Comparison of ENCODE assay signal across 8 mouse cellular contexts in genomic region chr17:28904546-28905376, GRCm38 (mm10). TPM values are rescaled to one million over a fixed set of nuclear protein-coding genes. Genes with fewer than 3 reads are reported as not detected.
A peak's percentile ranks its signal among the peaks of the same experiment; 100 is the strongest.
DNase-seq lines count a peak whose midpoint lies in the region; ATAC-seq lines count a peak whose summit lies in the region.

No protein-coding gene starts in this region.

- DNase-seq in 3134 (ENCODE audit: extremely low read depth, insufficient read length, low spot score) = peak; percentile 36
- DNase-seq in Muller cell, postnatal 12 days (ENCODE audit: inconsistent ontology term) = peak; percentile 47
- peak; percentile 83 to 87 for DNase-seq in cerebellum, postnatal 14 days
- DNase-seq in frontal cortex, postnatal 14 days (ENCODE audit: low spot score in 2 of 2) = peak; percentile 57 to 67
- DNase-seq in liver, embryonic 11.5 days (ENCODE audit: low spot score) = peak; percentile 64
- peak; percentile 85 for DNase-seq in testis, postnatal 10 days (ENCODE audit: low spot score)

- H3K9me3 ChIP-seq in kidney, embryonic 15.5 days (replicated peaks) = no peaks in the 10 kb centered on the region; the same call in 1 of the 2 replicates
- no peaks in the 10 kb centered on the region for H3K9me3 ChIP-seq in liver, embryonic 11.5 days (ENCODE audit: control insufficient read depth, low read length)
- no peaks in the 10 kb centered on the region for H3K9me3 ChIP-seq in neural tube, embryonic 13.5 days

- H3K4me3 ChIP-seq in kidney, embryonic 15.5 days (replicated peaks) = no peak overlapping the region
- H3K4me3 ChIP-seq in liver, embryonic 11.5 days (ENCODE audit: low read depth, low read length) = no peak overlapping the region
- no peak overlapping the region for H3K4me3 ChIP-seq in neural tube, embryonic 13.5 days

- H3K4me1 ChIP-seq in kidney, embryonic 15.5 days = peaks cover 16% of the 10 kb centered on the region
- H3K4me1 ChIP-seq in liver, embryonic 11.5 days (replicated peaks; ENCODE audit: control insufficient read depth, insufficient read depth, low read length) = no peaks in the 10 kb centered on the region; the same call in none of the 2 replicates
- H3K4me1 ChIP-seq in neural tube, embryonic 13.5 days (replicated peaks) = peaks cover 20% of the 10 kb centered on the region

- 0 out of 2 replicates have a peak, but pooled peaks have one; percentile 46 for ATAC-seq in kidney, embryonic 15.5 days (replicated peaks; ENCODE audit: low FRiP score)
- ATAC-seq in liver, embryonic 11.5 days (replicated peaks; ENCODE audit: low FRiP score) = no peak
- ATAC-seq in neural tube, embryonic 13.5 days (ENCODE audit: low read depth) = peak; percentile 89

- no peak overlapping the region for H3K9ac ChIP-seq in kidney, embryonic 15.5 days
- no peak overlapping the region for H3K9ac ChIP-seq in liver, embryonic 11.5 days (ENCODE audit: low read depth, low read length)
- H3K9ac ChIP-seq in neural tube, embryonic 13.5 days = peak overlapping the region; percentile 38; the same call in 1 of the 2 replicates

- H3K4me2 ChIP-seq in kidney, embryonic 15.5 days = no peak overlapping the region
- H3K4me2 ChIP-seq in liver, embryonic 11.5 days = no peak overlapping the region
- H3K4me2 ChIP-seq in neural tube, embryonic 13.5 days = no peak overlapping the region

- H3K27me3 ChIP-seq in kidney, embryonic 15.5 days = peaks cover 10% of the 10 kb centered on the region; the same call in 1 of the 2 replicates
- no peaks in the 10 kb centered on the region for H3K27me3 ChIP-seq in liver, embryonic 11.5 days (replicated peaks; ENCODE audit: control insufficient read depth, insufficient read depth, low read length)
- peaks cover 8% of the 10 kb centered on the region; the same call in 1 of the 2 replicates for H3K27me3 ChIP-seq in neural tube, embryonic 13.5 days

- no peaks in the 10 kb centered on the region for H3K36me3 ChIP-seq in kidney, embryonic 15.5 days
- H3K36me3 ChIP-seq in liver, embryonic 11.5 days (ENCODE audit: control insufficient read depth, insufficient read depth, low read length) = no peaks in the 10 kb centered on the region
- H3K36me3 ChIP-seq in neural tube, embryonic 13.5 days = no peaks in the 10 kb centered on the region

- WGBS in kidney, embryonic 15.5 days = 34% methylated on average over 23 of the region's 23 CpGs
- 34% methylated on average over 23 of the region's 23 CpGs for WGBS in liver, embryonic 11.5 days
- 37% methylated on average over 23 of the region's 23 CpGs for WGBS in neural tube, embryonic 13.5 days

- H3K27ac ChIP-seq in kidney, embryonic 15.5 days = no peak overlapping the region
- H3K27ac ChIP-seq in liver, embryonic 11.5 days (ENCODE audit: low read depth, low read length) = no peak overlapping the region
- H3K27ac ChIP-seq in neural tube, embryonic 13.5 days (replicated peaks) = peak overlapping the region; percentile 80

RNA-seq across cellular contexts. Expression of gene 4930539E08Rik, which starts 10.4 kb away (rescaled TPM):
- 0.12 and 0.23 TPM in 2 replicates for polyA plus RNA-seq in kidney, embryonic 15.5 days (2015; fragmentation: Nextera tagmentation; extraction: Ambion mirVana)
- polyA plus RNA-seq in liver, embryonic 11.5 days (2014; fragmentation: Nextera tagmentation; extraction: Ambion mirVana) = 0.08 and 0.48 TPM in 2 replicates
- 0.25 and 0.29 TPM in 2 replicates for polyA plus RNA-seq in neural tube, embryonic 13.5 days (2015; fragmentation: Nextera tagmentation; extraction: Ambion mirVana)

RNA-seq across cellular contexts. Expression of gene Pxt1, which starts 38.9 kb away (rescaled TPM):
- 0.21 TPM in 1 of 2 replicates, not detected in the other for polyA plus RNA-seq in kidney, embryonic 15.5 days (2015; fragmentation: Nextera tagmentation; extraction: Ambion mirVana)
- polyA plus RNA-seq in liver, embryonic 11.5 days (2014; fragmentation: Nextera tagmentation; extraction: Ambion mirVana) = 0.30 and 0.92 TPM in 2 replicates
- polyA plus RNA-seq in neural tube, embryonic 13.5 days (2015; fragmentation: Nextera tagmentation; extraction: Ambion mirVana) = not detected in 2 replicates

RNA-seq across cellular contexts. Expression of gene Pnpla1, which starts 46.5 kb away (rescaled TPM):
- 0.08 and 0.10 TPM in 2 replicates for polyA plus RNA-seq in kidney, embryonic 15.5 days (2015; fragmentation: Nextera tagmentation; extraction: Ambion mirVana)
- polyA plus RNA-seq in liver, embryonic 11.5 days (2014; fragmentation: Nextera tagmentation; extraction: Ambion mirVana) = 0.05 TPM in 1 of 2 replicates, not detected in the other
- not detected in 2 replicates for polyA plus RNA-seq in neural tube, embryonic 13.5 days (2015; fragmentation: Nextera tagmentation; extraction: Ambion mirVana)

RNA-seq across cellular contexts. Expression of gene Kctd20, which starts 47.0 kb away (rescaled TPM):
- polyA plus RNA-seq in kidney, embryonic 15.5 days (2015; fragmentation: Nextera tagmentation; extraction: Ambion mirVana) = 88.8 and 91.5 TPM in 2 replicates
- 75.2 and 89.2 TPM in 2 replicates for polyA plus RNA-seq in liver, embryonic 11.5 days (2014; fragmentation: Nextera tagmentation; extraction: Ambion mirVana)
- polyA plus RNA-seq in neural tube, embryonic 13.5 days (2015; fragmentation: Nextera tagmentation; extraction: Ambion mirVana) = 92.2 and 96.8 TPM in 2 replicates
